Mouse (Mus musculus) embryonic facial prominence, embryonic 12.5 days (tissue): ENCODE results near the gene Zc3h7b. TPM values are rescaled to one million over a fixed set of nuclear protein-coding genes. Genes with fewer than 3 reads are reported as not detected.
A peak's percentile ranks its signal among the peaks of the same experiment; 100 is the strongest.

Experiments
- ATAC-seq: fragments of 200-750 bp; cut with Nextera tagmentation; 2 replicates; pipeline ENCODE4 v1.8.0; 2017; ENCODE audit not compliant: insufficient number of reproducible peaks, insufficient read depth, low FRiP score, low TSS enrichment
- H3K27ac ChIP-seq: fragments of 300-500 bp; sonication (generic); 2 replicates; pipeline ENCODE4 v1.5.1; 2016; ENCODE audit warnings: mild to moderate bottlenecking
- H3K27me3 ChIP-seq: fragments of 300-500 bp; sonication (generic); 2 replicates; pipeline ENCODE4 v1.6.1; 2016; ENCODE audit warnings: mild to moderate bottlenecking, moderate library complexity
- H3K36me3 ChIP-seq: fragments of 300-500 bp; sonication (generic); 2 replicates; pipeline ENCODE4 v1.6.1; 2016; ENCODE audit warnings: mild to moderate bottlenecking
- H3K4me1 ChIP-seq: fragments of 300-500 bp; sonication (generic); 2 replicates; pipeline ENCODE4 v1.6.1; 2016
- H3K4me2 ChIP-seq: fragments of 300-500 bp; sonication (generic); replicated peaks from 2 replicates; pipeline ENCODE4 v1.6.1; 2016; ENCODE audit warnings: mild to moderate bottlenecking, moderate library complexity
- H3K4me3 ChIP-seq: fragments of 300-500 bp; sonication (generic); 2 replicates; pipeline ENCODE4 v1.5.1; 2016; ENCODE audit warnings: mild to moderate bottlenecking
- H3K9ac ChIP-seq: fragments of 300-500 bp; sonication (generic); 2 replicates; pipeline ENCODE4 v1.6.1; 2016; ENCODE audit warnings: mild to moderate bottlenecking, moderate library complexity
- H3K9me3 ChIP-seq: fragments of 300-500 bp; sonication (generic); 2 replicates; pipeline ENCODE4 v1.6.1; 2016; ENCODE audit warnings: mild to moderate bottlenecking, moderate library complexity
- WGBS: fragments of 180-500 bp; shearing (Covaris S2); methylation state at CpG from one replicate; pipeline ENCODE4 v1.1.7; 2016; 5-methylcytosine and 5-hydroxymethylcytosine counted together
- polyA plus RNA-seq: library from polyadenylated mRNA; unstranded; fragments of >200 nt; fragmentation: Nextera tagmentation; extraction: Ambion mirVana; gene quantifications from 2 replicates; pipeline ENCODE4 v1.2.1, GENCODE M21; 2016

The Zc3h7b gene
- polyA plus RNA-seq, 1 experiment from 2014 or later: 36.4 TPM

DNA sequence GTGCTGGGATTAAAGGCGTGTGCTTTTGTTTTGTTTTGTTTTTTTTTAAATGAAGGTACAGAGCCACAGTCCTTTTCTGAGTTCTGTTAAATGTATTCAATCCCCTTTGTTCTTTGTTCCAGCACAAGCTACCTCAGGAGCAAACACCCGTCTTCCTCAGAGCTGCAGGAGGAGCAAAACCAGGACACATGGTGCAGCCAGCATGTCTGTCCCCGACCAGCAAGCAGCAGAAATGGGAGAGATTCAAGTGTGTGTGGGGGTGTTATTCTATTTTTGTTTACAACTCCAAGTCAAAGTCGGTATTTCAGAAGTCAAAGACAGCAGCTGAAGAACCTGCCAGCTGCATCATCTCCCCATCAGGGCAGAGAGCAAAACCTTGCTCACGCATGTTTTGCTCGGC lies 31.1 kb upstream of the Zc3h7b start:
- H3K36me3 ChIP-seq: peaks cover 92% of the 10 kb centered on the region
- H3K27ac ChIP-seq: no peak overlapping the region
- 86% methylated on average over 6 of the region's 6 CpGs for WGBS
- H3K4me1 ChIP-seq: no peaks in the 10 kb centered on the region
- H3K9me3 ChIP-seq: no peaks in the 10 kb centered on the region
- no peak overlapping the region for H3K9ac ChIP-seq
- no peak for ATAC-seq
- H3K4me2 ChIP-seq: no peak overlapping the region
- H3K4me3 ChIP-seq: no peak overlapping the region
- H3K27me3 ChIP-seq: no peaks in the 10 kb centered on the region

DNA sequence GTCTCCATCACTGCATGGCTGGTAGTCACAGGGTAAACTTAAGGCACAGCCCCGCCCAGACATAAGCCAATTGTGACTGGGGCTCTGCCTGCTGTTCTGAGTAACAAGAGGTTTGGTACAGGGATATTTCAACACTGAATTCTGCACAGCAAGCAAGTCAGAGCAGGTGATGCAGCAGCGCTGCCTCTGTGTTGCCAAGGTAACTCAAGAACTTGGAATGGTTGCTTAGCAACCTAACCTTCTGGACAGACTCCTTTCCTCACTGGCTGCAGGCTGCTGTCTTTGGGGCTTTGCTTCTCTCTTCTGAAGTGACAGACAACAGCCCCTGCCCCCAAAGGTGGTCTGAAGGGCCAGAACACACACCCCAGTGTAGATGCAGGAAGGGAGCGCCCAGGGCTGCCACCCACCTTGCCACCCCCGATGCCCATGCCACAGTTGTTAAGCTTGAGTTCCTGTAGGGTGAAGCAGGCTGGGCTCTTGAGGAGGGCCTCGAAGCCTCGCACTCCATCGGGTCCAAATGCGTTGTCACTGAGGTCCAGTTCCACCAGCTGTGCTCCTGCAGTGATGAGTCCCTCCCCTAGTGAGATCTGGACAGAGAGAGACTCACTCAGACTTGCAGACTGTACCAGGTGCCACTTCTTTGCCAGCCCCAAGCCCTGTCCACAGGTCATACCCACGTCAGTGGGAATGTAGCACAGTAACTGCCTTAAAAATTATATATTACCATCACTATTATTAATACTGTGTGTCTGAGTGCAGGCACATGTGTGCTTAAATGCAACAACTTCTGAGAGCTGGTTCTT lies 26.3 kb upstream of the Zc3h7b start:
- 91% methylated on average over 9 of the region's 9 CpGs for WGBS
- no peaks in the 10 kb centered on the region for H3K27me3 ChIP-seq
- no peak overlapping the region for H3K4me2 ChIP-seq
- H3K4me1 ChIP-seq: no peaks in the 10 kb centered on the region
- H3K9ac ChIP-seq: no peak overlapping the region
- no peak overlapping the region for H3K27ac ChIP-seq
- H3K36me3 ChIP-seq: peaks cover 95% of the 10 kb centered on the region
- no peak overlapping the region for H3K4me3 ChIP-seq
- ATAC-seq: no peak
- H3K9me3 ChIP-seq: no peaks in the 10 kb centered on the region

DNA sequence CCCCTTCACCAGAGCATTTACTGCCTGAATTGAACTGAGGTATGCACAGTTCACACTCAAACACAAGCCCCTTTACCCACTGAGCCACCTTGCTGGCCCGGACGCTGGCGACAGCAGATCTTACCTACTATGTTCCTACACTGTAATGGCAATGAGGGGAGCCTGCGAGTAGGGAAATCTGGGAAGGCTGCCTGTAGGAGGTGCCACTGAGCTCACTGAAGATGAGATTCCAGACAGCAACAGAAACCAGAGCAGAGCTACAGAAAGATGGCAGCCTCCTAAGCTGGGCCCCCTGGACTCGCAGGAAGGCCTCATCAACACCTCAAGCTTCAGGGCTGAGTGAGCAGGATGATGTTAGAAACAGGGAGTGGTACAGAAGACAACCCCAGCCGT lies 25.7 kb upstream of the Zc3h7b start:
- Histone ChIP-seq H3K4me2 (no peak overlapping the region), H3K4me3 (no peak overlapping the region), H3K4me1 (no peaks in the 10 kb centered on the region), H3K9ac (no peak overlapping the region), H3K36me3 (peaks cover 94% of the 10 kb centered on the region), H3K27ac (no peak overlapping the region), H3K9me3 (no peaks in the 10 kb centered on the region), H3K27me3 (no peaks in the 10 kb centered on the region)
- no peak for ATAC-seq
- WGBS: 90% methylated on average over 6 of the region's 6 CpGs

DNA sequence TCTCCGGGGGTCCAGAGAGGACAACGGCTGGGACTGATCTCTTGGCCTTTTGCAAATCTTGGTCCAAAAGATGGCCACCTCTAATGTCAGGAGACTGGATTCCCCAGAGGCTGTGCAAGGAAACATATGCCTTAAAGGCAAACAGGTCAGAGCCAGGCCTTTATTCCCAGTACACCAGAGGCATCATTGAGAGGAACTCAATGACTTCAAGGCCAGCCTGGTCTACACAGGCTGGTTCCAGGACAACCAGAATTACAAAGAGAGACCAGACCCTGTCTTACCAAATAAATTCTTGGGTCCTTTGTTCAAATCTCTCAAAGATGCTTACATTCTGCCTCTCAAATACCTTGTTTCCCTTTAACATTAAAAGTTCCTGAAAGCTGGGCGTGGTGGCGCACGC lies 22.5 kb upstream of the Zc3h7b start:
- Histone ChIP-seq H3K36me3 (peaks cover 73% of the 10 kb centered on the region), H3K4me3 (no peak overlapping the region), H3K27ac (no peak overlapping the region), H3K27me3 (no peaks in the 10 kb centered on the region), H3K9ac (no peak overlapping the region), H3K4me1 (no peaks in the 10 kb centered on the region), H3K4me2 (no peak overlapping the region), H3K9me3 (no peaks in the 10 kb centered on the region)
- WGBS: 93% methylated on average over 5 of the region's 5 CpGs
- no peak for ATAC-seq

DNA sequence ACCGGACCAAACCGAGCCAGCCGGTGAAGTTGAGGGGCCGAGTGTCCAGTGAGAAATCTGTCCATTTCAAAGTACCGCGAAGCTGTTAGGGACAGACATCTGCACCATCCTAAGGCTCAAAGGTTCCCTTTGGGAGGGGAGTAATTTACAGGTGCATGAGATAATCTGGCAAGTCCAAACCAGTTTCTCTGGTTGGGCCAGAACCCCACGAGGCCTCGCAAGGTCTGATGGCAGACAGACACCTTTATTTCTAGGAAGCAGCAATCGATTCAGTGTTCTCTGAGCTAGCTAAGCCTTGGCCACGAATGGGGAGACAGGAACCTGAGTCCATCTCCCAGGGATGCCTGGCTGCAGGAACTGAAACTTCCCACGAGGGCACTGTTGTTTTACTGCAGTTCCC lies 21.2 kb upstream of the Zc3h7b start:
- WGBS: 90% methylated on average over 11 of the region's 11 CpGs
- Histone ChIP-seq H3K27me3 (no peaks in the 10 kb centered on the region), H3K4me2 (no peak overlapping the region), H3K4me1 (peaks cover 6% of the 10 kb centered on the region), H3K9me3 (no peaks in the 10 kb centered on the region), H3K27ac (no peak overlapping the region), H3K4me3 (no peak overlapping the region), H3K36me3 (peaks cover 60% of the 10 kb centered on the region), H3K9ac (no peak overlapping the region)
- ATAC-seq: no peak

DNA sequence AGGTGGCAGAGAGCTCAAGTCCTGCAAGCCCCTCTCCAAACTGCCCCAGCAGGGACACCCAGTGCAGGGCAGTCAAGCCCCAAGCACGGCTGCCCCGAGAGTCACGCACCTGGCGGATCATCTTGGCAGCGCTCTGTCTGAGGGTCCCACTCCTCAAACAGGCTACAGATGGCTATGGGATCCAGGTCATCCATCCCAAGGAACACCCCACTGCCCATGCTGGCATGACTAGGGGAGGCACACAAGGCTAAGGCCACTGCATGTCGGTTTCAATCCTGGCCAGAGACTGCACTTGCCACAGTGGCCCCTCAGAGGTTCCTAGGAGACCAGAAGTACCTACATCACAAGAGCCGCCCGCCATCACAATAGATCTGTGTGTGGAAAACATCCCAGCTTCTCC lies 18.9 kb upstream of the Zc3h7b start:
- 95% methylated on average over 8 of the region's 8 CpGs for WGBS
- Histone ChIP-seq H3K4me2 (no peak overlapping the region), H3K9ac (no peak overlapping the region), H3K4me3 (no peak overlapping the region), H3K27ac (no peak overlapping the region), H3K9me3 (no peaks in the 10 kb centered on the region), H3K27me3 (no peaks in the 10 kb centered on the region), H3K36me3 (peaks cover 37% of the 10 kb centered on the region), H3K4me1 (peaks cover 10% of the 10 kb centered on the region)
- ATAC-seq: no peak

DNA sequence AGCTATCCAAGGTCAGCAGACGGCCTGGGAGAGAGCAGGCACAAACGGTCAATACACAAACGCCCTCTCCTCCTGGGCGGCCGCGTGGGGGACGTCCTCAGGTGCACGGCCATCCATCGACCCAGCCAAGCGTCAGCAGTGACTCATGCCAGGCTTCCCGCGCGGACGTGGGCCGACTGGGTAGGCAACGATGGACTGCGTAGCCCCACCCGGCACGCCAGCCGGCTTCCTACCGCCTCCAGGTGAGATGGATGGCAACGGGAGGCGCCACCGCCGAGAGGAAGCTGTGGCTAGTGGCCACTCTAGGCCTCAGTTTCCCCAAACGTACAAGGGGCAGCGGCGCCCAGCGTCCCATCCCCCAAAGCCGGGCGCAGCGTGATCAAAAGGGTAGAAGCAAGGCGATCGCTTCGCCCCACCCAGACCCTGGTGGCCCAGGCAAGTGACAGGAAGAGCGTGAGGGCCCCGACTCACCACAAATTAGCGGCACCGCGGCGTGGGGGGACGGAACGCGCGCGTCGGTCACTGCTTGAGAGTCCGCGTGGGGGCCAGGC lies 15.5 kb upstream of the Zc3h7b start:
- Histone ChIP-seq H3K4me3 (peak overlapping the region; percentile 96), H3K36me3 (0 out of 2 replicates have a peak, but pooled peaks cover 6% of the 10 kb centered on the region), H3K27ac (peak overlapping the region; percentile 80), H3K27me3 (no peaks in the 10 kb centered on the region), H3K4me2 (peak overlapping the region; percentile 93), H3K4me1 (peaks cover 10% of the 10 kb centered on the region), H3K9me3 (no peaks in the 10 kb centered on the region), H3K9ac (peak overlapping the region; percentile 93)
- WGBS: under 1% methylated on average over 49 of the region's 49 CpGs
- ATAC-seq: peak; percentile 43; the same call in 1 of the 2 replicates

DNA sequence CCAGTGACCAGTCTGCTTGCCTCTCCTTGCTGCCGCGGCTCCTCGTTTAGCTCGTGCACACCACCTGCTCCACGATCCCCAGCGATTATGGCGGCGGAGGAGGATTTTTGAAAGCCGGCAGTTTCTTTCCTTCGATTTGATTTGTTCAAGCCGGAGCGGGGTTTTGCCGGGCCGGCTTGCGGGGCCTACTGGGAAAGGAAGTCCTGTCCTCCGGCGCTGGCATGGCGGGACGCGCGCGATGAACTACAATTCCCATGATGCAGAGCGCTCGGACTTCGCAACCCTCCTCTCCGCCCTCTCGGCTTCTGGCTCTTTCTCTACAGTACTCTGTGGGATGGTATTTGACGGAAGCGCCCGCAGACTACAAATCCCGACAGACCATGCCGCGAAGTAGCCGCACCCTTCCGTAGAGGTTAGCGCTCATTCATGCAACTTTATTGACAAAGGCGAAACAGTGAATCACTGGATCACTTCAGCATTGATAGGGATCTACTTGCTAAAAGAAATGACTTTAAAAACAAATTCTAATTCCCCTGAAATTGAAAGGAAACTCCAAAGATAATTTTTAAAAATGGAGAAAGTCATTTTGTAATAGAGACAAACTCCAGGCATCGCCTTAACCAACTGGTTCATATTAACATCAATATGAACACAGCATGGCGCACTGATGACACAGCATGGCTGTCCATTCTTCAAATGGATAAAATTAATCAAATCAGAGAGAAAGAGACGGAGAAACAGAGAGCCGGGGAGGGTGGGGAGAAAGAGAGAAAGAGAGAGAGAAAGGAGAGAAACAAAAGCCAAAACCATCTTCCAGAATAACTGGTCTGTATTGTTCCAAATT lies 14.8 kb upstream of the Zc3h7b start:
- peaks cover 10% of the 10 kb centered on the region for H3K4me1 ChIP-seq
- peak overlapping the region; percentile 93 for H3K9ac ChIP-seq
- H3K9me3 ChIP-seq: no peaks in the 10 kb centered on the region
- 0 out of 2 replicates have a peak, but pooled peaks cover 6% of the 10 kb centered on the region for H3K36me3 ChIP-seq
- no peaks in the 10 kb centered on the region for H3K27me3 ChIP-seq
- peak overlapping the region; percentile 93 for H3K4me2 ChIP-seq
- H3K27ac ChIP-seq: peak overlapping the region; percentile 80
- peak overlapping the region; percentile 96 for H3K4me3 ChIP-seq
- ATAC-seq: peak; percentile 99
- WGBS: 5% methylated on average over 41 of the region's 41 CpGs

DNA sequence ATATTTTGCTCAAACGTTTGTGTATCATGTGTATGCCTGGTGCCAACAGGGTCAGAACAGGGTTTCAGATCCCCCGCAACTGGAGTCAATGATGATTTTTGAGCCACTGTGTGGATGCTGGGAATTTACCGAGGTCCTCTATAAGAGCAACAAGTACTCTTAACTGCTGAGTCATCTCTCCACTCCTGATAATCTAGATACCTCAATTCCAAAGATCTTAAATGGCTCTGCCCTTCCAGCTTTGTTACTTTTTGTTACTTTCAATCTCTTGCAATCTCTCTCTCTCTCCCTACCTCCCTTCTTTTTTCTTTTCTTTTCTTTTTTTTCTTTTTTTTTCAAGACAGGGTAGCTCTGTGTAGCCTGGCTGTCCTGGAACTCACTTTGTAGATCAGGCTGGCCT lies 9.8 kb upstream of the Zc3h7b start:
- Histone ChIP-seq H3K4me3 (no peak overlapping the region), H3K36me3 (no peaks in the 10 kb centered on the region), H3K27ac (no peak overlapping the region), H3K27me3 (no peaks in the 10 kb centered on the region), H3K4me2 (no peak overlapping the region), H3K4me1 (no peaks in the 10 kb centered on the region), H3K9ac (no peak overlapping the region), H3K9me3 (no peaks in the 10 kb centered on the region)
- 59% methylated on average over 3 of the region's 3 CpGs for WGBS
- ATAC-seq: no peak

DNA sequence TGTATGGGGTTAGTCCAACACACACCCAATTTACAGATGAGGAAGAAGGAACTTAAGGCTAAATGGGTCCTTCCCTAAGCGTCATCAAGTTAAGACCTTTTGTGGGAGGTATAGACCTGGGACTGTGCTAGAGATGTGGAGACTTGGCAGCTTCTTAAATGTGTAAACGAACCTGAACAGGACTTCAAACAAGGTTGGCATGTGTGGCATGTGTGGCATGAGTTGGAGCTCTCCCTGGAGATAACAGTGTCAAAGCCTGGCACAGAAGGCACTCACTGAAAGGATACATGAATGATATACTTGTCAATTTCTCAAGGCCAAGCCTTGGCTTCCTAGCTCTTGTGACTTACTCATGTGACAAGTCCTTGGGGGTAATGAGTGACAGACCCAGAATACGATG lies 5.6 kb upstream of the Zc3h7b start:
- H3K4me1 ChIP-seq: peaks cover 4% of the 10 kb centered on the region
- H3K9ac ChIP-seq: no peak overlapping the region
- H3K27me3 ChIP-seq: 0 out of 2 replicates have a peak, but pooled peaks cover 3% of the 10 kb centered on the region
- H3K36me3 ChIP-seq: no peaks in the 10 kb centered on the region
- H3K4me3 ChIP-seq: no peak overlapping the region
- 80% methylated on average over 3 of the region's 3 CpGs for WGBS
- no peak overlapping the region for H3K4me2 ChIP-seq
- no peaks in the 10 kb centered on the region for H3K9me3 ChIP-seq
- no peak for ATAC-seq
- H3K27ac ChIP-seq: no peak overlapping the region

DNA sequence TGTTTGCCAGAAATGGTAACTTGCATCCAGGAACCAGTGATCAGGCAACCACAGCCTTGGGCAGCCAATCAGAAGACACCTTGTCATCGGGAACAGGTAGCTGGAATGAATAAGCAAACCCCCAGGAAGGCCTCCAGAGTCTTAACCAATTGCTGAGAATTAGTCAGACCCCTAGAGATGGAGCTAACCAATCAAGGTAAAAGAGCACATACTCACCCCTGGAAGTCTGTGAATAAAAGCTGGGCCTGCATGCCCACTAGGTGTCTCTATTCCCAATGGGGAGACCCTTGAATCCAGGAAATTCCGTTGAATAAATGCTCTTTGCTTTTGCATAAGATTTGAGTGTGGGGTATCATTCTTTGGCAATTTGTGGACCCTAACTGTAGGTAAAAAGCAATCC lies 4.9 kb upstream of the Zc3h7b start:
- ATAC-seq: no peak
- Histone ChIP-seq H3K36me3 (no peaks in the 10 kb centered on the region), H3K4me1 (peaks cover 7% of the 10 kb centered on the region), H3K4me2 (no peak overlapping the region), H3K9me3 (no peaks in the 10 kb centered on the region), H3K4me3 (no peak overlapping the region), H3K27ac (no peak overlapping the region), H3K27me3 (0 out of 2 replicates have a peak, but pooled peaks cover 3% of the 10 kb centered on the region), H3K9ac (no peak overlapping the region)
- 6% methylated on average over 2 of the region's 2 CpGs for WGBS
